Mouse (Mus musculus): ENCODE data around the gene Cx3cr1. TPM values are rescaled to one million over a fixed set of nuclear protein-coding genes. Genes with fewer than 3 reads are reported as not detected.
A peak's percentile ranks its signal among the peaks of the same experiment; 100 is the strongest.

The Cx3cr1 gene
- polyA plus RNA-seq, 1 experiment from 2014 or later, result 5.1 TPM

GRCm38 (mm10) chr9:119899446-119899845, 170.2 kb downstream of the Cx3cr1 start:
- 92% methylated on average over 2 of the region's 2 CpGs for WGBS
- H3K4me2 ChIP-seq, result no peak overlapping the region

GRCm38 (mm10) chr9:119895040-119895721, 174.5 kb downstream of the Cx3cr1 start:
- no peaks in the 10 kb centered on the region for H3K9me3 ChIP-seq
- H3K9ac ChIP-seq, result peak overlapping the region; percentile 92
- H3K4me3 ChIP-seq (replicated peaks), result peak overlapping the region; percentile 100
- peaks cover 18% of the 10 kb centered on the region for H3K4me1 ChIP-seq
- peak; percentile 77 for ATAC-seq (ENCODE audit: low FRiP score)
- no peaks in the 10 kb centered on the region for H3K27me3 ChIP-seq
- H3K4me2 ChIP-seq, result peak overlapping the region; percentile 94
- whole genome bisulfite sequencing, result 2% methylated on average over 36 of the region's 71 CpGs
- peaks cover 3% of the 10 kb centered on the region; the same call in 1 of the 2 replicates for H3K36me3 ChIP-seq (replicated peaks)
- peak overlapping the region; percentile 87 for H3K27ac ChIP-seq

More at GRCm38 (mm10) chr9:119899446-119899845, 170.2 kb downstream of the Cx3cr1 start:
- no peak for ATAC-seq (ENCODE audit: low FRiP score)
- H3K27me3 ChIP-seq, result no peaks in the 10 kb centered on the region
- no peaks in the 10 kb centered on the region for H3K9me3 ChIP-seq
- H3K36me3 ChIP-seq (replicated peaks), result peaks cover 27% of the 10 kb centered on the region
- no peak overlapping the region for H3K9ac ChIP-seq
- no peak overlapping the region for H3K4me3 ChIP-seq (replicated peaks)
- H3K4me1 ChIP-seq, result peaks cover 15% of the 10 kb centered on the region
- H3K27ac ChIP-seq, result no peak overlapping the region

GRCm38 (mm10) chr9:119894339-119895009, 175.2 kb downstream of the Cx3cr1 start, which contains the start of gene Wdr48:
Gene Wdr48, plus strand, starts transcription at chr9:119894878.
- 3% methylated on average over 34 of the region's 34 CpGs for WGBS
- peak within 1 kb of the TSS; percentile 92 for H3K9ac ChIP-seq
- H3K36me3 ChIP-seq (replicated peaks), result no peaks in the 10 kb centered on the region
- peak; percentile 99 for ATAC-seq (ENCODE audit: low FRiP score)
- H3K4me2 ChIP-seq, result peak within 1 kb of the TSS; percentile 94
- peaks cover 23% of the 10 kb centered on the region for H3K4me1 ChIP-seq
- no peaks in the 10 kb centered on the region for H3K9me3 ChIP-seq
- H3K4me3 ChIP-seq (replicated peaks), result peak within 1 kb of the TSS; percentile 100
- peak within 1 kb of the TSS; percentile 87 for H3K27ac ChIP-seq
- H3K27me3 ChIP-seq, result no peaks in the 10 kb centered on the region

GRCm38 (mm10) chr9:119893881-119894280, 175.8 kb downstream of the Cx3cr1 start:
- Histone ChIP-seq H3K4me2 (peak overlapping the region; percentile 94; the same call in 1 of the 2 replicates), H3K4me1 (peaks cover 29% of the 10 kb centered on the region), H3K36me3 (replicated peaks) (no peaks in the 10 kb centered on the region), H3K27me3 (no peaks in the 10 kb centered on the region), H3K27ac (no peak overlapping the region), H3K4me3 (replicated peaks) (peak overlapping the region; percentile 100; the same call in 1 of the 2 replicates), H3K9ac (no peak overlapping the region), H3K9me3 (no peaks in the 10 kb centered on the region)
- ATAC-seq (ENCODE audit: low FRiP score), result no peak
- WGBS, result 91% methylated on average over 5 of the region's 5 CpGs

- Histone ChIP-seq H3K27me3 (no peaks in the 10 kb centered on the region), H3K9ac (no peak overlapping the region), H3K4me1 (peaks cover 32% of the 10 kb centered on the region), H3K4me2 (no peak overlapping the region), H3K36me3 (replicated peaks) (no peaks in the 10 kb centered on the region), H3K27ac (no peak overlapping the region), H3K4me3 (replicated peaks) (no peak overlapping the region), H3K9me3 (no peaks in the 10 kb centered on the region)
- ATAC-seq (ENCODE audit: low FRiP score), result no peak
- WGBS, result 32% methylated on average over 2 of the region's 2 CpGs
These were observed 179.0 kb downstream of the Cx3cr1 start for GRCm38 (mm10) chr9:119890692-119891091.

- H3K4me2 ChIP-seq, result peak overlapping the region; percentile 29
- peak overlapping the region; percentile 33; the same call in 1 of the 2 replicates for H3K9ac ChIP-seq
These were observed 180.2 kb downstream of the Cx3cr1 start for GRCm38 (mm10) chr9:119889446-119889845.

GRCm38 (mm10) chr9:119888843-119889246, 180.8 kb downstream of the Cx3cr1 start:
- peak overlapping the region; percentile 96 for H3K27ac ChIP-seq
- WGBS, result 6% methylated on average over 2 of the region's 2 CpGs
- ATAC-seq (ENCODE audit: low FRiP score), result peak; percentile 92
- H3K4me1 ChIP-seq, result peaks cover 23% of the 10 kb centered on the region
- H3K36me3 ChIP-seq (replicated peaks), result no peaks in the 10 kb centered on the region
- no peak overlapping the region for H3K4me3 ChIP-seq (replicated peaks)
- H3K9ac ChIP-seq, result peak overlapping the region; percentile 33; the same call in 1 of the 2 replicates
- H3K4me2 ChIP-seq, result peak overlapping the region; percentile 29
- no peaks in the 10 kb centered on the region for H3K27me3 ChIP-seq
- H3K9me3 ChIP-seq, result no peaks in the 10 kb centered on the region

More at GRCm38 (mm10) chr9:119889446-119889845, 180.2 kb downstream of the Cx3cr1 start:
- ATAC-seq (ENCODE audit: low FRiP score), result 0 out of 2 replicates have a peak, but pooled peaks have one; percentile 1
- no peaks in the 10 kb centered on the region for H3K9me3 ChIP-seq
- H3K27ac ChIP-seq, result peak overlapping the region; percentile 96
- H3K27me3 ChIP-seq, result no peaks in the 10 kb centered on the region
- H3K36me3 ChIP-seq (replicated peaks), result no peaks in the 10 kb centered on the region
- no peak overlapping the region for H3K4me3 ChIP-seq (replicated peaks)
- 48% methylated on average over 9 of the region's 9 CpGs for WGBS
- H3K4me1 ChIP-seq, result peaks cover 26% of the 10 kb centered on the region

- H3K4me3 ChIP-seq (replicated peaks), result no peak overlapping the region
- no peaks in the 10 kb centered on the region for H3K36me3 ChIP-seq (replicated peaks)
- H3K9ac ChIP-seq, result no peak overlapping the region
- whole genome bisulfite sequencing, result 76% methylated on average over 4 of the region's 4 CpGs
- no peak for ATAC-seq (ENCODE audit: low FRiP score)
- peak overlapping the region; percentile 96 for H3K27ac ChIP-seq
- no peak overlapping the region for H3K4me2 ChIP-seq
- no peaks in the 10 kb centered on the region for H3K27me3 ChIP-seq
- no peaks in the 10 kb centered on the region for H3K9me3 ChIP-seq
- peaks cover 23% of the 10 kb centered on the region for H3K4me1 ChIP-seq
These were observed 182.4 kb downstream of the Cx3cr1 start for GRCm38 (mm10) chr9:119887144-119887901.

- 64% methylated on average over 8 of the region's 8 CpGs for WGBS
- Histone ChIP-seq H3K9ac (no peak overlapping the region), H3K4me2 (no peak overlapping the region), H3K36me3 (replicated peaks) (no peaks in the 10 kb centered on the region), H3K4me1 (peaks cover 6% of the 10 kb centered on the region), H3K9me3 (peaks cover 7% of the 10 kb centered on the region), H3K4me3 (replicated peaks) (no peak overlapping the region), H3K27me3 (no peaks in the 10 kb centered on the region), H3K27ac (no peak overlapping the region)
- no peak for ATAC-seq (ENCODE audit: low FRiP score)
These were observed 215.5 kb downstream of the Cx3cr1 start for GRCm38 (mm10) chr9:119854170-119854569.

- 86% methylated on average over 2 of the region's 2 CpGs for WGBS
- 0 out of 2 replicates have a peak, but pooled peaks have one; percentile 39 for ATAC-seq (ENCODE audit: low FRiP score)
These were observed 216.4 kb downstream of the Cx3cr1 start for GRCm38 (mm10) chr9:119853071-119853846.

GRCm38 (mm10) chr9:119852347-119853030, 217.2 kb downstream of the Cx3cr1 start:
- no peak overlapping the region for H3K4me2 ChIP-seq
- ATAC-seq (ENCODE audit: low FRiP score), result peak; percentile 59; the same call in 1 of the 2 replicates
- H3K4me3 ChIP-seq (replicated peaks), result no peak overlapping the region
- H3K27me3 ChIP-seq, result 0 out of 2 replicates have a peak, but pooled peaks cover 13% of the 10 kb centered on the region
- no peak overlapping the region for H3K9ac ChIP-seq
- peaks cover 13% of the 10 kb centered on the region for H3K4me1 ChIP-seq
- peak overlapping the region; percentile 53; the same call in 1 of the 2 replicates for H3K27ac ChIP-seq
- H3K36me3 ChIP-seq (replicated peaks), result no peaks in the 10 kb centered on the region
- 67% methylated on average over 10 of the region's 10 CpGs for WGBS
- peaks cover 6% of the 10 kb centered on the region for H3K9me3 ChIP-seq

More at GRCm38 (mm10) chr9:119853071-119853846, 216.4 kb downstream of the Cx3cr1 start:
- Histone ChIP-seq H3K27ac (peak overlapping the region; percentile 53; the same call in 1 of the 2 replicates), H3K4me2 (no peak overlapping the region), H3K36me3 (replicated peaks) (no peaks in the 10 kb centered on the region), H3K27me3 (0 out of 2 replicates have a peak, but pooled peaks cover 6% of the 10 kb centered on the region), H3K9ac (no peak overlapping the region), H3K4me1 (peaks cover 13% of the 10 kb centered on the region), H3K9me3 (peaks cover 7% of the 10 kb centered on the region), H3K4me3 (replicated peaks) (no peak overlapping the region)

Data from forebrain, embryonic 12.5 days (tissue).